Mouse (Mus musculus) megakaryocyte, adult 5-6 weeks (primary cell): Measurements from ENCODE around the gene Gne. TPM values are rescaled to one million over a fixed set of nuclear protein-coding genes. Genes with fewer than 3 reads are reported as not detected.
A peak's percentile ranks its signal among the peaks of the same experiment; 100 is the strongest.
"Not testable (repeated sequence)": the region's sequence is repeated elsewhere in the genome, so short reads cannot be mapped to it uniquely, and the experiment has no call there.

ENCODE experiments used
- ATAC-seq: 2 replicates; pipeline ENCODE4 v1.8.0; 2016; ENCODE audit warnings: mild to moderate bottlenecking, inconsistent platforms; ENCODE audit not compliant: poor library complexity, severe bottlenecking
- total RNA-seq, 2 experiments: library from RNA; stranded (forward) in 1 of 2; stranded (reverse) in 1 of 2; fragments of 153-499, 151-499 nt in 1 of 2; fragments of 221-1000, 200-1000 nt in 1 of 2; gene quantifications; 2 replicates each; pipeline versions ENCODE4 v1.2.3 to v1.2.4; 2015 to 2017

Gene Gne
- total RNA-seq, 2 experiments from 2014 or later = 7.7 to 15.8 TPM

- ATAC-seq = peak; percentile 36
Measured at GRCm38 (mm10) chr4:44072873-44073441, 11.0 kb downstream of the Gne start.

- ATAC-seq = peak; percentile 96
Measured at GRCm38 (mm10) chr4:44072146-44072872, 11.7 kb downstream of the Gne start.

- peak; percentile 19 for ATAC-seq
Measured at GRCm38 (mm10) chr4:44071741-44072145, 12.2 kb downstream of the Gne start.

- no peak for ATAC-seq
Measured at GRCm38 (mm10) chr4:44070641-44071040, 13.3 kb downstream of the Gne start.

- no peak for ATAC-seq
Measured at GRCm38 (mm10) chr4:44069411-44069810, 14.6 kb downstream of the Gne start.

GRCm38 (mm10) chr4:44068736-44069135 lies 15.2 kb downstream of the Gne start:
- ATAC-seq = no peak

- ATAC-seq = no peak
Measured at GRCm38 (mm10) chr4:44066891-44067290, 17.1 kb downstream of the Gne start.

- ATAC-seq = peak; percentile 93
Measured at GRCm38 (mm10) chr4:44065355-44066025, 18.5 kb downstream of the Gne start.

GRCm38 (mm10) chr4:44062816-44063215 lies 21.2 kb downstream of the Gne start:
- no peak for ATAC-seq

- no peak for ATAC-seq
Measured at GRCm38 (mm10) chr4:44062062-44062461, 21.9 kb downstream of the Gne start.

GRCm38 (mm10) chr4:44059674-44060073 lies 24.3 kb downstream of the Gne start:
- peak; percentile 24 for ATAC-seq

GRCm38 (mm10) chr4:44049812-44050211 lies 34.2 kb downstream of the Gne start:
- no peak for ATAC-seq

- no peak for ATAC-seq
Measured at GRCm38 (mm10) chr4:44046066-44046465, 37.9 kb downstream of the Gne start.

- no peak for ATAC-seq
Measured at GRCm38 (mm10) chr4:44044685-44045356, 39.2 kb downstream of the Gne start.

- ATAC-seq = not testable (repeated sequence)
Measured at GRCm38 (mm10) chr4:44043182-44043581, 40.8 kb downstream of the Gne start.

GRCm38 (mm10) chr4:44042429-44042828 lies 41.5 kb downstream of the Gne start:
- no peak for ATAC-seq

- ATAC-seq = no peak
Measured at GRCm38 (mm10) chr4:44040802-44041201, 43.2 kb downstream of the Gne start.

- ATAC-seq = no peak
Measured at GRCm38 (mm10) chr4:44036455-44036854, 47.5 kb downstream of the Gne start.

- no peak for ATAC-seq
Measured at GRCm38 (mm10) chr4:44031521-44031920, 52.5 kb downstream of the Gne start.

GRCm38 (mm10) chr4:44029661-44030066 lies 54.3 kb downstream of the Gne start:
- ATAC-seq = no peak
